Mouse (Mus musculus): ENCODE data around the gene Cmtm1. TPM values are rescaled to one million over a fixed set of nuclear protein-coding genes. Genes with fewer than 3 reads are reported as not detected.

Gene Cmtm1
- total RNA-seq (2023) = not detected

DNA sequence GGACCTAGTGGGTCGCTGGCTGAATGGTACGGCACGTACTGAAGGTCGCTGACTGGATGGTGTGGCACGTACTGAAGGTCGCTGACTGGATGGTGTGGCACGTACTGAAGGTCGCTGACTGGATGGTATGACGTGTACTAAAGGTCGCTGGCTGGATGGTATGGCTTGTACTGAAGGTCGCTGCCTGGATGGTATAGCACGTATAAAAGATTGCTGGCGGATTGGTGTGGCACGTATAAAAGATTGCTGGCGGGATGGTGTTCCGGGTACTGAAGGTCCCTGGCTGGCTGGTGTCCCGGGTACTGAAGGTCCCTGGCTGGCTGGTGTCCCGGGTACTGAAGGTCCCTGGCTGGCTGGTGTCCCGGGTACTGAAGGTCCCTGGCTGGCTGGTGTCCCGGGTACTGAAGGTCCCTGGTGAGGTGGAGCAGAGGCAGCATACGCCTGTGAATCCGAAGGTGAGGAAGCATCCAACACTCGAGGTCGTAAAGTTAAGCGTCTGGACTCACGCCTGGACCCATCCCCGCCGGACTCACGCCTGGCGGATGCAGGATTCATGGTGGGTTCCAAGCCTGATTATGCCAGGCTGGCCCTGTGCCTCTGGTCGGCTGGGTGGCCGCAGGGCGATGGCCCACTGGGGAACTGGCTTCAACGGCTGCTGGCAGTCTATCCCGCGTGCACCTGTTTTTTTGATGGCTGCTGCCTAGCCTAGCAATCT, at the start of gene Cmtm1, which contains the start of gene Gm45711:
Gene Cmtm1, minus strand, starts transcription at position 705 of the 715 bp plus-strand sequence.
Gene Gm45711, minus strand, starts transcription at position 641 of the 715 bp plus-strand sequence.

DNA sequence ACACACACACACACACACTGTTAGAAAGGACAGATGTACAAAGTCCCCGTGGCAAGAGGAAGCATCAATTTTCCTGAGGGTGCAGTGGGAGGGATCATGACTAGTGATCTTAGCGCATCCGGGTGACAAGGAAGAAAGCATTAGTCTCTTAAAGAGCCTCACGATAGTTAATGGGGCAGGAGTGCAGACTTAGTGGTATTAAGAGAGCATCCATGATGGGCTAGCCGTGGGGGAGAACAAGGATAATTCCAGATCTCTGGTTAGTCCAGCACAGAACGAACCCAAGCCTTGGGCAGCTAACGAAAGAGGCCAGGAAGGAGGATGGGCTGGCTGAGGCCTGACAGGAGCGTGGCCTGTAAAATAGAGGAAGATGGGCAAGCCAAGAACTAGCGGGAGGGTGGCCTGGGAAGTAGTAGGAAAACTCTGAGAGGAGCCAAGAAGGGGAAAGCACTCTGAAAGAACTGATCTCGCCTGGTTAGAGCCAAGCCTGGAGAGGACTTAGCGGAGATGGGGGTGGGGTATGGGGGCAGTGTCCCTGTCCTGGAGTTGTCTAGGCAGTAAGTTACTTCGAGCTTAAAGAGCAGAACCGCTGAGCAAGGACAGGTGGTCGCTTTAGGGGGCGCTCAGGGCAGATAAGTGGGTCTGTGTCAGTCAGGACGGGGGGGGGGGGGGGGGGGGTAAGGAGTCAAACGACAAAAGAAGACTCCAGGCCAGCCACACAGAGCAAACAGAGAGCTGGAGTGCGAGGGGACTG, 29.5 kb upstream of the Cmtm1 start, which contains the start of gene Cmtm3:
Gene Cmtm3, plus strand, starts transcription at position 182 of the 754 bp plus-strand sequence.

DNA sequence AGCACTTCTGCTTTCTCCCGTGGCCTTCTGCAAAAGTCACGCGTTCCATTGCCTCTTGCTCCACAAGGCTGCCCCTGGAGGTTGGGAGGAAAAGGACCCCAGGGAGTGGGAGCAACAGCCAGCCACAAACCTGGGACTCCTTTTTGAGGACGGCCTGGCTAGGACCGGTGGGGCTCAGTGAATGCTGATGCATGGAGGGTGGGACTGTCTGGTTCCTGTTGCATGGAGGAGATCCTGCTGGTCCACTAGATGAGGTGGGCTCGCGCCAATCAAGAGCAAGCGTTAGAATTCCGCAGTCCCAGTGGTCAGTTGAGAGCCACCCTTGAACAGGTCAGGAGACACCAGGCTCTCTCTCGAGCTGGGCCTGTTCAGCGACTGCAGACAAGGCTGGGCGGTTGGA, 12.0 kb upstream of the Cmtm1 start, which contains the start of gene Cmtm2b:
Gene Cmtm2b, plus strand, starts transcription at position 301 of the 400 bp plus-strand sequence.

DNA sequence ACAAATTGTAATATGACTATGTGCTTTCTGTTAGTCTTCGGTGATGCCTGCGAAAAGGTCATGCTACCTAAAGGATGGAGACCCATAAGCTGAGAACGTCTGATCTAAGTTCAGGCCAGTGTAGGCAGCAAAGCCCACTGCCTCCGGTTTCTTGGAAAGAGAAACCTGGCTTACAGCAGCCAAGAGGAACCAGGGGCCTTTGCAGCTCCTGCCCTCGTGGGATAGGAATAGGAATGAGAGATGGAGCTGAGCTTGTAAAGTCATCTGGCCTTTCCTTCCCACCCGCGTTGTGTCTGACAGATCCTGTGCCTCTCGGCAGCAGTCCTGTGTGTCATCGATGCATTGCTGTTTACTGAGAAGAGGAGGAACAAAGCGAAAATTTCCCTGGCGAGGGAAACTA, 11.3 kb upstream of the Cmtm1 start, which contains the start of gene Gm11020:
Gene Gm11020, plus strand, starts transcription at position 301 of the 400 bp plus-strand sequence.

DNA sequence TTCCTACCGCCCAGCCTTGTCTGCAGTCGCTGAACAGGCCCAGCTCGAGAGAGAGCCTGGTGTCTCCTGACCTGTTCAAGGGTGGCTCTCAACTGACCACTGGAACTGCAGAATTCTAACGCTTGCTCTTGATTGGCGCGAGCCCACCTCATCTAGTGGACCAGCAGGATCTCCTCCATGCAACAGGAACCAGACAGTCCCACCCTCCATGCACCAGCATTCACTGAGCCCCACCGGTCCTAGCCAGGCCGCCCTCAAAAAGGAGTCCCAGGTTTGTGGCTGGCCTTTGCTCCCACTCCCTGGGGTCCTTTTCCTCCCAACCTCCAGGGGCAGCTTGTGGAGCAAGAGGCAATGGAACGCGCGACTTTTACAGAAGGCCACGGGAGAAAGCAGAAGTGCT, 16.9 kb downstream of the Cmtm1 start, which contains the start of gene Cmtm2a:
Gene Cmtm2a, minus strand, starts transcription at position 101 of the 400 bp plus-strand sequence.

DNA sequence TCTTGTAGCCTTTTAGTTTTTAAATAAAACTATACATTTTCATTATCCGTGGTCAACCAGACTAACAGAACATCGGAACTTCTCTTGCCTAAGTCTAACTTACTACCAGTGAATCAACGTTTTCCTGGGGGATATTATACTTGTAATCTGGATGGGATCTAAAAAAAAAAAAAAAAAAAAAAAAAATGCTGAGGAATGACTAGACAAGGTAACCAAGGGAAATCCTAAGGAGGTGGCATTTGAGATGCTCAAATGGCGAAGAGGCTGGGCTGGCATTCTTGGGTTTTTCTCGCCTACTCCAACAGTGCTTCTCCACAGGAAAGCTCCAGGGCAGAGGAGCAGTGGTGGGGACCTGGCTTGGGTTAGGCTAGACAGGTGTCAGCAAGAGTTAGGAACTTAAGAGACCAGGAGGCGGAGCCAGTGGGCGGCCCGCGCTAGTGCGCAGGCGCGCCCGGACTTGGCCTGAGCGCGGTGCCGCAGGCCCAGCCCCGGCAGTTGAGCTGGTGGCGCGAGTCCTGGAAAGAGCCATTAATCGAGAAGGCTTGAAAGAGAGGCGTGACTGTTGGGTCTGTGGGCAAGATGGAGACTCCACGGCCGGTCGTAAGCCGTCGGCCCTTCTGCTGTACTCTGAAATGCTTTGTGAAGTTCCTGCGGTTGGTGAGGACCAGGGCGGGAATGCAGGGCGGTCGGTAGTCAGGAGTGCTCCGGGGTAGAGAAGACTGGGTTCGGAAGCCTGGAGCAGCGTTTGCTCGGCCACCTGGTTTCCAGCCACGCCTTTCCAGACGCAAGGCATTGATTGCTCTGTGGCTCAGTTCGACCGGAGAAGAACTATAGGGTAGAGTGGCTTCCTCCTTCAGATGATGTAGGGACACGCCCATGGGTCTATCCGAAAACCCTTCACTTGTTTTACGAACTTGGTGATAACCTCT, 59.2 kb downstream of the Cmtm1 start, which contains the start of gene Cklf:
Gene Cklf, plus strand, starts transcription at position 423 of the 929 bp plus-strand sequence.

DNA sequence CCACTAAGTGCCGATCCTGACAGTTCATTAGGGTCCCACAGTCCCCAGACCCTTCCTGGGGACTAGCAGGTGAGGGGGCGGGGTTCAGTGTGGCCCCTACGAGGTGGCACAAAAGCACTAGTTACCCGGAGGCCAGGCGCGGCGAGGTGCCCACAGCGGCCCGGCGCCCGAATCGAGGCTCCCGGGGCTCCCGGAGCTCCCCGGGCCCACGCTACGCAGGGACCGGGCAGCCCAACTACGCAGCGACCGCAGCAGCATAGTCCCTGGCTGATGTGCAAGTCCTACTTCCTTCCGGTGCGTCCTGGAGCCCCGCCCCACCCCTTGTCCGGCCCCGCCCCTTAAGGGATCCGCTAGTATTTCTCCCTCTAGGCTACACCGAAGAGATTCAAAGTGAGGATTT, 61.7 kb downstream of the Cmtm1 start, which contains the start of gene Tk2:
Gene Tk2, minus strand, starts transcription at position 283 of the 400 bp plus-strand sequence.

Other genes with a start within 250 kb of the Cmtm1 start
- gene Cdh5, start 208.5 kb downstream of the Cmtm1 start, total RNA-seq (2023) = 0.89 TPM
- gene Bean1, start 139.7 kb downstream of the Cmtm1 start, total RNA-seq (2023) = not detected
- 63.8 TPM for gene Tk2, start 61.6 kb downstream of the Cmtm1 start, total RNA-seq (2023)
- gene Cklf, start 59.3 kb downstream of the Cmtm1 start, total RNA-seq (2023) = 51.8 TPM
- not detected for gene Cmtm2a, start 17.0 kb downstream of the Cmtm1 start, total RNA-seq (2023)
- gene Gm45711, start 64 bp downstream of the Cmtm1 start, total RNA-seq (2023) = not detected
- not detected for gene Gm11020, start 11.4 kb upstream of the Cmtm1 start, total RNA-seq (2023)
- gene Cmtm2b, start 12.1 kb upstream of the Cmtm1 start, total RNA-seq (2023) = not detected
- gene Cmtm3, start 29.3 kb upstream of the Cmtm1 start, total RNA-seq (2023) = 14.5 TPM
- gene Cmtm4, start 85.7 kb upstream of the Cmtm1 start, total RNA-seq (2023) = 2.6 TPM
- 51.6 TPM for gene Dync1li2, start 132.9 kb upstream of the Cmtm1 start, total RNA-seq (2023)
- 0.31 TPM for gene Terb1, start 199.8 kb upstream of the Cmtm1 start, total RNA-seq (2023)
- 32.4 TPM for gene Nae1, start 224.5 kb upstream of the Cmtm1 start, total RNA-seq (2023)
- gene Car7, start 224.5 kb upstream of the Cmtm1 start, total RNA-seq (2023) = 1.7 TPM